Mouse (Mus musculus) embryo, embryonic 10.5 days (tissue): ENCODE data around the gene Nr1h2.

ENCODE experiments used
- DNase-seq: peaks from one replicate; pipeline ENCODE4 v3.0.0-alpha.2; 2015; ENCODE audit warnings: low spot score

Nr1h2 gene

DNA sequence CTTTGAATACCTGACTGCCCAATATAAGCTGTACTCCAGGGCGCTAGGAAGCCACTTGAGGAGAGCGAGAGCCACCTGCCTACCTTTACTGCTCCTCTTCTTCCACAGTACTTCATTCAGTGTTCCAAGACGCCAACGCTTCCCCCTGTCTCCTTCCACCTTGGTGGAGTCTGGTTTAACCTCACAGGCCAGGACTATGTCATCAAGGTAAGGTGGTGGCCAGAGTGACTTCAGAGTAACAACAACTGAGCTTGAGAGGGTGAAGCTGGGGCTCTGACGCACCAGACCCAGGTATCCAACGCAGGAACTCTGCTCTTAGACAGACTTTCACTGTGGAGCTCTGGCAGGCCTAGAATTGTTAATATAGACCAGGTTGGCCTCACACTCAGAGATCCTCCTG, 31.9 kb upstream of the Nr1h2 start:
- no peak for DNase-seq

DNA sequence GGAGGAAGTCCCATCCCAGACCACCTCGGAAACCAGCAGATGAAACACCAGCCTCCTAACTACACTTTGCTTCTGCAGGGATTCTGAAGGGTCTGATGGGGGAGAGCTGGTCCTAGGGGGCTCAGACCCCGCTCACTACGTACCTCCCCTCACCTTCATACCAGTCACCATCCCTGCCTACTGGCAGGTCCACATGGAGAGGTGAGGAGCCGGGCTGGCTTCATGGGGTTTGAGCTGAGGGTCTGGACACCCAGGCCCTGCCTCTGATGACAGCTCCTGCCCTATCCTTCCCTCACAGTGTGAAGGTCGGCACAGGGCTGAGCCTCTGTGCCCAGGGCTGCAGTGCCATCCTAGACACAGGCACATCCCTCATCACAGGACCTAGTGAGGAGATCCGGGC, 31.2 kb upstream of the Nr1h2 start:
- no peak for DNase-seq

DNA sequence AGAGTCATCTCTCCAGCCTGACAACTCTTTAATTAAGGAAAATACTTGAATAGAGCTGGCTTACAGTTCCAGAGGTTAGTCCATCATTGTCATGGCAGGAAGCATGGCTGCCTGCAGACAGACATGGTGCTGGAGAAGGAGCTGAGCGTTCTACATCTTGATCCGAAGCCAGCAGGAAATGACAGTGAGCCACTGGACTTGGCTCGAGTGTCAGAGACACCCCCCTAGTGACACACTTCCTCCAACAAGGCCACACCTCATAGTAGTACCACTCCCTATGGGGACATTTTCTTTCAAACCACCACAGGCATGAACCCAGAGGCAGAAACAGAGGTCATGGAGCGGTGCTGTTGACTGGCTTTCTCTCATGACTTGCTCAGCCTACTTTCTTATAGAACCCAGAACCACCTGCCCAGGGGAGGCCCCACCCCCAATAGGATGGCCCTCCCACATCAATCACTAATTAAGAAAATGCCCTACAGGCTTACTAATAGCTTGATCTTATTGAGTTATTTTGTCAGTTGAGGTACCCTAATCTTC, 30.6 kb upstream of the Nr1h2 start:
- no peak for DNase-seq

DNA sequence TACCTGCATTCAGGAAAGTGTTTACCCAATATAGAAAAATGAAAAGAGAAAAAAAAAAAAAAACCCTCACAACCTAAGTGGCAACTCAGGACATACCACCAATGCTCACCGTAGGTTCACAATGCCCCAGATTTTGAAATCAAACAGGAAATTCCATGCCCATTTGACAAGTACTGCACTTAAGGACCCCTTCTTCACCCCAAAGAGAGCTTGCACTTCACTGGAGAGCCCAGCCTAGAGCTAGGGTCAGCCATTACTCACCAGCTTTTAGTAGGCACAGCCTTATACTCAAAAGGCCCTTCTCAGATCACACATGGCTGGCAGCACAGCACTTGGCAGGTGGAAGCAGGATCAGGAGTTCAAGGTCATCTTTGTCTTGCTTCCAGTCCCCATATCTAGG, 29.4 kb upstream of the Nr1h2 start:
- DNase-seq, result no peak

DNA sequence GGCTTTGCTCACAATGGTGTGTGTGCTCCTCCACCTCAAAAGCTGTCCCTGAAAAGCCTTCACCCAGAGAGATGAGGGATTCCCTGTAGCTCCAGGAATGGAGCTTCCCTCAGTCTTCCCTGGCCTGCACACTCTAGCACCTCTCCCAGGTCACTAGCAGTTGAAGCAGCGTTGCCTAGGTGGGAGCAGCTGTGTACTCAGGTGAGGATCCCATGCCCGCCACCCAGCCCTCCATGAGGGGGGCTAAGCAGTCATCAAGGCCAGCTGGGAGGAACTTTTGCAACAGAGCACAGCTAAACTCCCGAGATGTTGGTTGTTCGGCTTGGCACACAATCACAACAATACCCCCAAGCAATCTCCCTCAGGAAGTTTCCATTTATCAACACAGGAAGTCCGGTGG, 29.0 kb upstream of the Nr1h2 start:
- DNase-seq, result no peak

GRCm38 (mm10) chr7:44581637-44582036, 27.9 kb upstream of the Nr1h2 start:
- no peak for DNase-seq

DNA sequence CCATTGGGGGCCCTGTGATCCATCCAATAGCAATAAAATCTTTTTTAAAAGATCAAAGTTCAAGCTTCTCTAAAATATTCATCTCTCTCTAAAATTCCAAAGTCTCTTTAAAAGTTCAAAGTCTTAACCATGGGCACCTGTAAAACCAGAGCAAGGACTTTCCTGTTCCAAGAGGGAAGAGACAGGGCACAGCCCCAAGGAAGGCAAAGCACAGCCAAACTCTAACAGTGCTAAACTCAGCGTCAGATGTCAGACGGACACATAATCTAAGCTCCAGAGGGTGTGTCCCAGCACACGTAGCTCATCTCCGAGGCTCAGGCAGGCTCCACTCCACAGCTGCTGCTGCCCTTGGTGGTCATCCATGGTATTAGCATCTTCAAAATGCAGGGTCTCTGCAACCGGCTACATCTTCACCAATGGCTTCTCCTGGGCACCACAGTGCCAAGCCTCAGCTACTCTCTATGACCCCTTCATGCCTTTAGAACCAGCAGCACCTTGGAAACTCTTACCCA, 22.6 kb upstream of the Nr1h2 start:
- no peak for DNase-seq

GRCm38 (mm10) chr7:44572956-44573484, 19.3 kb upstream of the Nr1h2 start:
- DNase-seq, result no peak

DNA sequence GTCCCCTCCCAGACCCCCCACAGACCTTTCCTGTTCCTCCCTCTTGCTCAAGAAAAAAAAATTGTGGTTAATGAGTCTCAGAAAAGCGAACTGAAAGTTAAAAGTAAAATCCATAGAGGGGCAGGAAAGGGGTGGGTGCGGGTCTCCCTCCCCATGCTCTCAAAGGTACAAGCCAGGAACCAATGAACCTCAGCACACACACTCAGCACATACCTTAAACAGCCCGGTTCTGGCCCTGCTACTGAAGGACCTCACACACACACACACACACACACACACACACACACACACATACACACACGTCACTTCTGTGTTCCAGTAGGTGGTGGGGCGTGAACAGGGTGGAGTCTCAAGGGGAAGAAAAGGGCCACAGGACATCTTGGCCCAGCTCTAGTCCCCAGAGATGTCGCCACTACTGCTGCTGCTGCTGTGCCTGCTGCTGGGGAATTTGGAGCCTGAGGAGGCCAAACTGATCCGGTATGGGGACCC, 18.5 kb upstream of the Nr1h2 start, which contains the start of gene Napsa:
Napsa (plus strand) TSS at position 168 of the 489 bp plus-strand sequence.
- DNase-seq, result no peak

DNA sequence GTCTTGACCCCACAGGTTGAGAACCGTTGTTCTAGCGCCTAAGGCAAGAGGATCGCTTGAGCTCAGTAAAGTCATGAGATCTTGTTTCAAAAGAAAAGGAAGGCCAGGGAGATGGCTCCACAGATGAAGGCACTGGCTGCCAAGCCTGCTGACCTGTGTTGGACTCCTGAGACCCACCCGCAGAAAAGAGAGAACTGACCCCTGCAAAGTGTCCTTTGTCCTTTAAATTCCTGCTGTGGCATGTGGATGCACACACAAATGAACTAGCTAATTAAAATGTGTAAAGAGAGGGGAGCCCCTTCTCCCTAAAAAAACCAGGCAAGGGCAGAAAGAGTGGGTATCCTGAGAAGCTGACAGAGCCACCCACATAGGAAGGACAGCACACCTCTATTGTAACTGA, 18.1 kb upstream of the Nr1h2 start:
- no peak for DNase-seq

DNA sequence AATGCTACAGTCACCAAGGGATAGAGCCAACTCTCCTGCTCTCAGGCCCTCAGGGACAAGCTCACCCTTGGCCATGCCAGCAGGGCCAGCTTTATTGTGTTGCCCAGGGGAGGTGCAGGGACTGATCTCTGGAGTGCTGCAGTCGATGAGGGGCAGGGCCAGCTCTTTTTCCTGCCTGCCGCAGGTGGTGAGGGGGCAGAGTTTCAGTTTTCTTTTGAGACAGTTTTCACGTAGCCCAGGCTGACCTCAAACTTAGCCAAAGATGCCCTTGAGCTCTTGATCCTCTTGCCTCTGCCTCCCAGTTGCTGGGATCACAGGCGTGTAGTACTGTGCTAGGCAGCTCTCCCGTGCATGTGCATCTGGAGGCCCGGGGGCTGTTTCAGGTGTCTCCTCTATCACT, 17.2 kb upstream of the Nr1h2 start:
- no peak for DNase-seq

GRCm38 (mm10) chr7:44568803-44569202, 15.1 kb upstream of the Nr1h2 start:
- no peak for DNase-seq

- no peak for DNase-seq
Observed at GRCm38 (mm10) chr7:44565414-44565813, 11.7 kb upstream of the Nr1h2 start.

DNA sequence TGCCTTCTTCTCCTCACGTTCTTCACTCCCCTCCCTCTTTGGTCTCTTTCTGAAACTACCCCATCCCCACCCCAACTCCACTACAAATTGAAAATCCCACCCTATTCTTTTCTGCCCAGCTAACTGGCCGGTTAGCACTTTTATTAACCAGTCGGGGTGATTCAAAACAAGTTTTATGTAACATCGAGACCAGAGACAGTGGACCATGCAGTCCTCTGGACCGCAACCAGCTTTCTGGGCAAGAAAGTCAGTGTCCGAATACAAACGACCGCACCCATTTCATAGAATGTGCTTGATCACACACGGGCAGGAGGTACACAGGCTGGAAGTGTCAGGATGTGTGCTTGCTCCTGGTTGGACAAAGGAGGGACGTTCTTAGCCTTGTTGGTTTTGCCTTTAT, 10.7 kb upstream of the Nr1h2 start:
- no peak for DNase-seq

DNA sequence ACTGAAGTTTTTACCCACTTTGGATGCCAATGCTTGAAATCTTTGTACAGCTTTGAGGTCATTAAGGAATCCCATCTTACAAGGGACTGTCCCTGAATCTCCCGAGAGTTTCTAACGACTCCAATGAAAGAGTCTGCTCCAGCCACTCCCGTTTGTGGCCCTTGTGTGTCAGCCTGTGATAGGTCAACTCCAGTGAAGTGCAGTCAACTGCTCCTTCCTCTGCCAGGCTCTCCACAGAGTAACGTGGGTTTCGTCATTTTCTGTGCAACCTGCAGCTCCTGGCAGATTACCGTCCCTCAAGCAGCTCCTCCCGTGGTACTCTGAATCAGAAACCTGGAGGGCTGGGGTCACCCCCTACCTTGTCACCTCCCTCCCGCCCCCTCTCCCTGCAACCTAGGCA, 9.5 kb upstream of the Nr1h2 start:
- no peak for DNase-seq

GRCm38 (mm10) chr7:44560435-44561400, 7.0 kb upstream of the Nr1h2 start:
- peak; percentile 93 for DNase-seq

DNA sequence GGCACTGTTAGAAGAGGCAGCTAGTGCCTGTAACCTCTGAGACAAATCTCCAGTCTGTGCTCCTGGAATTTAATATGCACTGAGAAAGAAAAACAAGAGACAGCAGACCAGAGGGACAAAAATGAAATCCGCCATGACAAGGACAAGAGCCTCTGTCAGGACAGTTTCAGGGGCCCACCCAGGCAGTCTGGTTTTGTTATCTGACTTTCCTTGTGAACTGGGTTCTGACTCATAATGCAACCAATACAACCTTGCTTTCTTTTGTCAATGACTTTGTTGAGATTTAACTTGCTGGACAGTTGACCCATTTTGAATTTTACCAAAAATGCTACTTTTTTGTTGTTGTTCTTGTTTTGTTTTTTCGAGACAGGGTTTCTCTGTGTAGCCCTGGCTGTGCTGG, 3.9 kb upstream of the Nr1h2 start:
- DNase-seq, result no peak

DNA sequence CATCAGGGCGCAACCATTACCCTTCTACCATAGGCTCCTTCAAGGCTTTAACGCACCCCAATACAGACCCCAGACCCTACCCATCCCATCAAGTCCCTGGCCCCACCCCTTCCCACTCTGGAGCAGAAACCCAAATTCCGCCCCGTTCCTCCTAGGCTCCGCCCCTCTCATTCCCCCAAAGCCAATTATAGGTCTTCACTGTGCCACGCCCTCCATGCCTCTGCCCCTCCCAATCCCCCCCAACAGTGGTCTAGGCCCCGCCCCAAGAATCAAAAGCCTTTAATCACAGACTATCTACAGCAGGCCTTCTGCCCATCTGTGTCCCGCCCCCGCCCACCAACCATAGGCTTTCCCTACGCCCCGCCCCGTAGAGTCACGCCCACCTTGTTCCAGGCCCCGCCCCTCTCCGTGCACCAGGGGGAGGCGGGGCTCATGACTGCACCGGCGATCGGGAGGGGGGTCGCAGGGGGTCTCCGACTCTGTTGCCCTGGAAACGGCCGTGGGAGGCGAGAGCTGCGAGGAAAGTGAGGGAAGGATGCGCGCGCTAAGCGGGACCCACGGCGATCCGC, 471 bp downstream of the Nr1h2 start:
- peak; percentile 96 for DNase-seq

GRCm38 (mm10) chr7:44552141-44552908, 1.4 kb downstream of the Nr1h2 start:
- DNase-seq, result no peak

- no peak for DNase-seq
Observed at GRCm38 (mm10) chr7:44551731-44552130, 2.0 kb downstream of the Nr1h2 start.

- DNase-seq, result no peak
Observed at GRCm38 (mm10) chr7:44551301-44551700, 2.5 kb downstream of the Nr1h2 start.

- no peak for DNase-seq
Observed at GRCm38 (mm10) chr7:44550409-44550678, 3.4 kb downstream of the Nr1h2 start.
